Mouse (Mus musculus) ovary, postnatal 10 days (tissue): Measurements from ENCODE around the gene Atp6v1g1.

Experiments used
- DNase-seq: peaks from one replicate; pipeline ENCODE4 v3.0.0; 2022; ENCODE audit warnings: low spot score

The Atp6v1g1 gene

DNA sequence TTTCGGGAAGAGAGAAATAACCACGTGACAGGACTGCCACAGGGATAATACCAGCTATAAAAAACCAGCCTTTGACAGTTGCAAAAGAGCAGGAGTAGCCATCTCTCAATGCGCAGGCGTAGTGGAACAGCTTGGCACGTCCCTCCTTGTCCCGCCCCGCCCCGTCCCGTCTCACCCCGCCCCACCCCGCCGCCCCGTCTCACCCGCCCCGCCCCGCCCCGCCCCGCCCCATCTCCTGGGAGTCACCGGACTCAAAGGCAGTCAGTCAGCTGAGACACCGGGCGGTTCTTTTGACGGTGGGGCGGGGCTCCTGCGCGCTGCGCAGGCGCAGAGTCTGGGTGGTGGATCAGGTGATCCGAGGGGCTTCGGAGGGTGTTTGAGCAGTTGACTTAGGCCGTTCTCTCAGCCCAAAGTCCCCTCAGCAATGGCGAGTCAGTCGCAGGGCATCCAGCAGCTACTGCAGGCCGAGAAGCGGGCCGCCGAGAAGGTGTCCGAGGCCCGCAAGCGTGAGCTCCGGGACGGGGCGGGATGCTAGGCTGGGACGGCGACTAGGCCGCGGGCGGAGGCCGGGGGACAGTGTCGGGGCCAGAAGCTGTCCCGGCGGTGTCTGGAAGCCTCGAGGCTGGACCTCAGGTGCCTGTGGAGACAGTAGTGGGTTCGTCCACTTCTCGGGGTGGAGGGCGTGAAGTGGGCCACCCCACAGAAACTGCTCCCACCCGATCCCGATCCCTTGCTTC, at the start of gene Atp6v1g1:
TSS of gene Atp6v1g1 (plus strand) at position 279 of the 737 bp plus-strand sequence.
- peak; percentile 83 for DNase-seq

DNA sequence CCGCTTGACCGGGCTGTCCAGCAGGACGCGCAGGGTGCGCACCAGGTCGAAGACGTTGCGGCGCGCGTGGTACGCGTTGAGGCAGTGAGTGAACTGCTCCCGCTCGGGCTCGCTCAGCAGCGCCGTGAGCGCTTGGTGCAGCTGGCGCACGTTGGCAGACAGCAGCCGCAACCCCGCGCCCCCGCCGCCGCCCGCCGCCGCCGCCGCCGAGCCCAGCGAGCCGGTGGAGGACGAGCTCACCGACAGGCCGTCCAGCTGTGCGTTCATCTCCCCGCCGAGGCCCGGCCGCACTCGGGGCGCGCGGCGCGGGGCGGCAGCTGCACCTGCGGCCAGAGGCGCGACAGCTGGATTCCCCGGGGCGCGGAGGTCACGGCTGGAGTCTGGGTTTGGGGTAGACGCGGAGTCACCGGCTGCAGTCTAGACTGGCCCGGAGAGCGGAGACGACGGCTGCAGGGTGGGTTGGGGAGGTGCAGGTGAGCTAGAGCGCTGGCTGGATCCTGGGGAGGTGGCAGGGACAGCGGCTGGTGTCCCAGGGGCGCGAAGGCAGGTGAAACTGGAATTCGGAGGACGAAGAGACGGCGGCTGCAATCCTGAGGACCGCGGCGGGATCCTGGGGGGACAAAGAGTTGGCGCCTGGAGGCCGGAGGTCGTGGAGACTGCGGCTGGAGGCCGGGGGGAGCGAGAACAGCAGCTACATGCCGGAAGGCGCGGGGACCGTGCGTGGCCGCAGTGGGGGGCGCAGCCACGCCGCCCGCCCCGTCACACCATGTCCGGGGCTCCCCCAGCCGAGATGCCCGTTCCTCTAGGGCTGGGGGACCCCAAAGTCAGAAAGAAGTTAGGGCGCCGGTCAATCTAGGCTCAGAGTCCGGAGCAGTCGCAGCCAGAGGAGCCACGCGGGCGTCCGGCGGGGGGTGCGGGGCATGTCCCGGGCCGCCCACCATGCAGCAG, 49.3 kb upstream of the Atp6v1g1 start:
- peak; percentile 26 for DNase-seq

DNA sequence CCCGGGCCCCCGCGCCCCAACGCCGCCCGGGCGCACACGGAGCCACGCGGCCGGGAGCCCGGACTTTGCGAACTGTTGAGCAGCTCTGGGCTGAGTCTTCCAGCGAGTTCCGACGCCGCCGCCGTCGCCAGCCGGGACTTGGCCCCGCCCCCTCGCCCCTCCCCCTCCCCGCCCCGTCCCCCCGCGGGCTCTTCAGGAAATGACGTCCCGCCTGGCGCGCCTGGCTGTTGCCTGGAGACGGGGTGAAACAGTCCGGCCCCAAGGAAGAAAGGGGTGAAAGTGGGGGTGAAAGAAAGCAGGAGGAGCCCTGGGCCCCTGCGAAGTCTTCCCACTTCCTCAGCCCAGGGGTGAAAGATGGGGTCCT, 48.7 kb upstream of the Atp6v1g1 start, which contains the start of gene Whrn:
TSS of gene Whrn (minus strand) at position 77 of the 364 bp plus-strand sequence.
- peak; percentile 55 for DNase-seq

DNA sequence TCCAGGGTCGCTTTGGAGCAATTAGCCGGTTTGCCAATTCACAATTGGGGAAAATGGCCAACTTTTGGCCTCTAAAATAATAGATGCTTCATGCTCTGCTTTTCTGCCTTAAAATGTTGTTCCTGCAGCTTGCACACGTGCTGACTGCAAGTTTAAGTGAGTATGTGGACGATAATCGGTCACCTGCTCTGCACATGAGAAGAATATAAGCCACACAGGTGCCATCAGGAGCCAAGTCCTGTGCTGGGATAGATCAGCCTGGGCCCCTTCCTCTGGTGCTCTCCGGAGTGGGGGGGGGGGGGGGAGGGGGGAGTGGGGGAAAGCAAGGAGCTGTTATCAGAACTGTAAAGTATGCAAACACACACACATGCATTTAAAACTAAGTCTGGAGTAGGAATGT, 48.3 kb upstream of the Atp6v1g1 start:
- DNase-seq, result no peak

DNA sequence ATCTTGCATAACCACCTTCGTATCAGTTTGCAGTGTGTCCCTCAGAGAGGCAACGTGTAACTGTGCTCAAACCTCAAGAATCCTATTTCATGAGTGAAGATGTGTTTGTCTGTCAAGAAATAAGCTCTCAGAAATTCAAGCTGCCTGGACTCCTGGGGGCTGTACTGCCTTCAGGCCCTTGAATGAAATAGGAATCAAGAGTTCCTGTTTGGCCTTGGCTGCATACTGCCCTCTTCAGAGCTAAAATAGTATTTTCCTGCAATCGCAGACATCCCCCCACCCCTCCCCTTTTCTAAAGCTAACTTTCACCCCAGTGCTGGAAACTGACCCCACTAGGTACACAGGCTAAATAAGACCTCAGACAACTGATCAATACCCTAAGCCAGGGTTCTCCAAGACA, 46.2 kb upstream of the Atp6v1g1 start:
- DNase-seq, result no peak

GRCm38 (mm10) chr4:63501050-63501449, 43.5 kb upstream of the Atp6v1g1 start:
- DNase-seq, result no peak

DNA sequence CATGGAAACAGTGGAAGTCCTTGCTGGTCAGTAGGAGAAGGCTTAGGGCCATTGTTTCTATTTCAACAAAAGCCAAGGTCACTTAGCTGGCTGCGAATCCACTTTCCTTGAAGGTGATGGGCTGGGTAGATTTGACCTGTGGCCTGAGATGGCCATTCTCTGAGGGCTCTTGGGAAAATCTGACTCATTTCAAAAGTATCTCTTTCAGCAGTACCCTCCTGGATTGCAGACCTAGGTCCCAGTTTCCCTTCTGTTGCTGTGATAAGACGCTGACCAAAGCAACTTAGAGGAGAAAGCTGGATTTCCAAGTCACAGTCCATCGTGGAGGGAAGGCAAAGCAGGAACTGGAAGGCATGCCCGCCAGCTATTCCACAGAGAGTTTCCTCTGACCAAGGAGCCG, 40.6 kb upstream of the Atp6v1g1 start:
- DNase-seq, result no peak

DNA sequence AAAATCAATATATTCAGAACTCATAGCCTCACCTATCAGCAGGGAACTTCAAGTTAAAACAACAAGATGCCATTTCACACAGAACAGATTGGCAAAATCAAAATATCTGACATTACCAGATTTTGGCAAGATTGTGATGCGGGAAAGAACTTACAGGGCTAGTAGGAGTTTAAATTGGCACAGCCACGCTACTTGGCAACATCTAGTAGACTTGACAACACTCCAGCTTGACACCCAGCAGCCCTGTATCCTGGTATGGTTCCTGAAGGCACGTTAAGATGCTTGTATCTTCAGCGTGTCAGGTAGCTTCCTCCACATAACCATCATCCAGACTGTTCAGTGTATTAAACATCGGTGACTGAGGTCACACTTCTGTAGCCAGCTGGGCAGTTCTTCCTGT, 37.1 kb upstream of the Atp6v1g1 start:
- no peak for DNase-seq

DNA sequence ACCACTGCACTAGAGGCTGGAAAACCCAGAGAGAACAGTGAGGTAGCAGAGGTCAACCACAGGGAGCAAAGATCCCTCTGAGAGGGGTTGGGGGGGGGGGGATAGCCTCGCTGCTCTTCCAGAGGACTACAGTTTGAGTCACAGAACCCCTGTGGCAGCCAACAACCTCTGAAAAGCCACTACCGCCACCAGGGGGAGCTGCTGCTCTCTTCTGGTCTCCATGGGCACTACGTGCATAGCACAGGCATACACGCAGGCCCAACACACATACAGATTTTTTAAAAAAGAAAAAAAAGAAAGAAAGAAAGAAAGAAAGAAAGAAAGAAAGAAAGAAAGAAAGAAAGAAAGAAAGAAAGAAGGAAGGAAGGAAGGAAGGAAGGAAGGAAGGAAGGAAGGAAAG, 36.3 kb upstream of the Atp6v1g1 start:
- DNase-seq, result peak; percentile 44

DNA sequence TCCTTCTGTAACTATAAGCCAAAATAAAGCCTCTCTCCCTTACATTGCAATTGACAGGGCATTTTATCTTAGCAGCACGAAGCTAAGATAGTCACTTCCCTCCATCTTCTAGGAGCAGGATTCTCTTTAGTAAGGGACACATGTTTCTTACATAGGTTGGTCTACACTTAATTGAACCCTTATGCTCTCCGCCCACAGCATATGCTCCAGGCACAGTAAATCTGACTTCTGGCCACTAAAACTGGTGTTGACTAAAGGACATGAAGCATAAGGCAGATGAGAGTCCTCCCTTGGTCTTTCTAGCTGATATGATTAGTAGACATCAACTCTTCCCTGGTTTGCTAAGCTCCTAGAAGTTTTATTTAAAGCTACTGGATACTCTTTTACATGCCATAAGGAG, 31.7 kb upstream of the Atp6v1g1 start:
- DNase-seq, result no peak

GRCm38 (mm10) chr4:63514454-63514984, 30.1 kb upstream of the Atp6v1g1 start:
- no peak for DNase-seq

- no peak for DNase-seq
Measured at GRCm38 (mm10) chr4:63515021-63515420, 29.6 kb upstream of the Atp6v1g1 start.

DNA sequence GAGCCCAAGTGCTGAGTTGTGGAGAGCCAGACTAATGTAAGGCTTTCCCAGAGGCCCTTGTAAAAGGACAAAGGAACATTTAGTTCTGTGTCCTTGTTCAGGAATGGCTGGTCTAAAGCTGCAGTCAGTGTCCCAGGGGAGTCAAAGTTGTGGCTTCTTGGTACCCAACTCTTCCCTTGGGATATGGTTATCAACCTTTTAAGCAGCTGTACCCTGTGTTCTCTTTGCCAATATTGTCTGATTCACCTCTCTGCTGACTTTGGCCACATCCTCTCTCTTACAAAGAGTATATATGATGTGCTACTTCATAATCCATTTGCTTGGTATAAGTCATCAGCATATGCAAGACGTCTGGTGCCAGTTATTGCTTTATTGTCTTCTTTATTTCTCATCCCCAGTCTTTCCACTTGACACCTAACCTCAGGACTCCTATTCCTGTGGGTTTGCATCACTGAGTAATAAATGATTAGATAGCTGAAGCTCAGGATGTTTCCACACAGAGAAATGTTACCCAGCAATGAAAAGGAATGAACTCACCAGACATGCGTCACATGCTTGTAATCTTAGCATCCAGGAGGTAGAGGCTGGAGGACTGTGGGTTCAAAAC, 22.7 kb upstream of the Atp6v1g1 start:
- no peak for DNase-seq

DNA sequence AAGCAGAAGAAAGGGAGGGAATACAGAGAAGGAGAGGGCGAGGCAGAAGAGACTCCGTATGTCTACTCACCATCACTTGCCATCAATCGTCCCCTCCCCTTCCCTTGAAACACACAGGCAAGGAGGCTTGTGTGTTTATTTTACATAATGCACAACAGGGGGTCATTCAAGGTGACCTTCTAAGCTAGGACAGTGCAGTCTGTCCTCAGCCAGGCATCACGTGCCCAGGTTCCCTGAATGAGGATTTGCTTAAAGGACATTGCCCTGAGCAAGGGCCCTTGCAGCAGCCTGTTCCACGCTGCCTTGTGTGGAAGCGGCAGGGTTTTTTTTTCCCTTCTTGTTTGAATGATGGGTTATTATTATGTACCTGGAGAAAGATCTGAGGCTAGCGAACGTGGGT, 19.1 kb upstream of the Atp6v1g1 start:
- no peak for DNase-seq

DNA sequence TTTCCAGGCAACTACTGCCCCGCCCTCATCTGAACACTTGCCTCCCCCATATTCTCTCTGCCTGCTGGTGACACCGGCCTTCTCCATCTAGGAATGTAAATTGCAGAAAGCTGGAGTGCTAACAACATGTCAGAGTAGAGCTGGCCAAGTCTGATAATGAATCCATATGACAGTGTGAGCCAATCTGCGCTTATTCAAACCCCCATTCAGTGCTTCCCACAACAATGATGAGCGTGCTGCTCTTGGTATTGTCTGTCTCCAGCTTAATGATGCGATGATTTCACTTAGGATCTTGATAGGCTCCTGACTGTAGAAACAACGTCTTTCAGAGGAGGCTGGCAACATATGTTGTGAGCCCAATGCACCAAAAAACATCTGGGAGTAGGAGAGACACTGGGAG, 15.6 kb upstream of the Atp6v1g1 start:
- no peak for DNase-seq

- DNase-seq, result no peak
Measured at GRCm38 (mm10) chr4:63530409-63530808, 14.2 kb upstream of the Atp6v1g1 start.

GRCm38 (mm10) chr4:63537602-63538001, 7.0 kb upstream of the Atp6v1g1 start:
- no peak for DNase-seq

- DNase-seq, result no peak
Measured at GRCm38 (mm10) chr4:63542209-63542608, 2.4 kb upstream of the Atp6v1g1 start.

DNA sequence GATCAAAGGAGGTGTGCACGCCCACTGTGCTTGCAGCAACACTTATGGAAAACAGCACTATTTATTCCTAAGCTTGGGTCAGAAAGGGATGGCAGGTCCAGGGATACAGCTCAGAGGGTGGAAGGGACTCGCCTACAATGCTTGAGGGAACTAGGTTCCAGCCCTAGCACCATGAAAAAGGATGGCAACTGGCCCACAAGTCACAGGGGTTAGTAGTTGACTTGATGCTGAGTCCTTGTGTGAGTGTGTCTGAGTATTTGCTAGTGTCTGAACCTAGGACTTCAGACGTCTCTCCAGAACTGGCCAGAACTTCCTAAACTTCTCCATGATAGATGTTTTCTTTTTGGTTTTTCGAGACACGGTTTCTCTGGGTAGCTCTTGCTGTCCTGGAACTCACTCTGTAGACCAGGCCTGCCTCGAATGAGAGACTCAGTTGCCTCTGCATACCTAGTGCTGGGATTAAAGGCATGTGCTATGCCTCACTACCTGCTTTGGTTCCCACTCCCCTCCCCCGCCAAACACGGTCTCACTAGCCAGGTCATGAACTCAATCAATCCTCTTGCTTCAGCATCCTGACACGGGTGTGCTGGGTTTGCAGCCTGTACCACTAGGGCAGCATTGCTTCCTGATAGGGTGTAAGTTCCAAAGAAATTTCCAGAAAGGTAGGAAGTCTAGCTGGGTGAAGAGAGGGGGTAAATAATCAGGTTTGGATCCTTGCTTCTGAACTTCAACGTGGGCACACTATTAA, 652 bp upstream of the Atp6v1g1 start:
- DNase-seq, result no peak

DNA sequence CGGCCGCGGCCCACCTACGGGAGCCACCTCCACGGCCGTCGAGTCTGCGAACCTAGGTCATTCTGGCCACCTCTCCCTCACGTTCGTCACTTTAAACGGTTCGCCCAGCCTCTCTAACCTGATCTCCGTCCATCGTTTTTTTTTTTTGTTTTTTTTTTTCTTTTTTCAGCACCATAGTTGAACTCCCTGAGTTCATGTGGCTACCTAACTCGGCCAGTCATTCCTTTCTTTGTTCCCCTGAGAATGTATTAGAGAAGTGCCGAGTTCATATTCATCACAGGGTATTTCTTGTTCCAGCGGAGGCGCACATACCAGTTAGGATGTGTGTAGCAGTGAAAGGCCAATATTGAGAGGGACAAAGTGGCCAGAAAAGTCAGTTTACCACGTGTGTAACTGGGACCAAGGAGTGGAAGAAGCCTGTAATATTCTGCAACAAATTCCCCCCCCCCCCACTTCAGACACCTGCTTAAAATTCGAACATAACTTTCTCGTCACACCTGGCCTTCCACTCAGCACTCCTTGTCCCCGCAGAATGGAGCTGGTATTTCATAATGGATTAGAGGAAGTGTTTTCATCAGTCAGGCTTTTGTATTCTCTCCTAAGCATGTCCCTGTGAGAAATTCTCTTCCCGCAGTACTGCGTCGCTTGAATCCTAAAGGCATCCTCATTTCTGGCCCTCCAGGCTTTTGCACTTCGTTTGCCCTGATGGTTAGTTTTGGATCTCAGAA, 823 bp downstream of the Atp6v1g1 start:
- no peak for DNase-seq

DNA sequence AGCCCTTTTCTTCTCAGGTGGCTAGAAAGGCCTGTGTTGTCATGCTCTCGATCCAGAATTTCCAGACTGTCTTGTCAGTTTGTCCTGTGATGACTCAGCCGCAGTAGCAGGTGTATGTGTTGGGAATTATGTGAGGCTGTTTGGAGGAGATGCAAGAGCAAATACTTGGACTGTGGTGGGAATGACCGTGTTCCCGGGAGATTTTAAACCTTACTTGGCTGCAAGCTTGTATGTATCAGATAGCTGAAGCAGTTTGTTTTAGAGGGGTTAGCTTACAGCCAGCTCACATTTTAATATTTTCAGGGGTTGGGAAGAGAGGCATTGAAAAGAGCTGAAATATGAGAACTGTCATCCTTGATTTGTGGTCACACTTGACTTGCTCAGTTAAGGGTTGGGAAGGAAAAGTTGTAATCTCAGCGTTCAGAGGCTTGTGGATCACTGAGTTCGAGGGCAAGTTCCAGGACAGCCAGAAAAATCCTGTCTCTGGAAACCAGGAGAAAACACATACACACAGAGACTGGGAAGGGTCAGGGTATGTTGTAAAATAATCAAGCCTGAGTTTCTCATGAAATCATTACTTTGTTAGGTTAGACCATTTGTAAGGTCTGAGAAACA, 2.0 kb downstream of the Atp6v1g1 start:
- DNase-seq, result no peak
